Mouse (Mus musculus) ES-Bruce4 (cell line): Measurements from ENCODE around the gene Pla1a.

Experiments
- EP300 ChIP-seq: IDR thresholded peaks from 2 replicates; pipeline ENCODE4 v1.6.1; 2011; ENCODE audit warnings: low read depth, low read length; ENCODE audit not compliant: insufficient read depth
- POLR2A ChIP-seq: IDR thresholded peaks from one replicate; pipeline ENCODE4 v1.8.1; 2011; ENCODE audit warnings: low read length; ENCODE audit not compliant: insufficient read depth

GRCm38 (mm10) chr16:38376163-38376840 is 56.6 kb downstream of the Pla1a start:
- no peak for TF ChIP-seq EP300
- no peak for TF ChIP-seq POLR2A
